34 mouse cellular contexts compared by ENCODE assay signal in the genomic region with DNA sequence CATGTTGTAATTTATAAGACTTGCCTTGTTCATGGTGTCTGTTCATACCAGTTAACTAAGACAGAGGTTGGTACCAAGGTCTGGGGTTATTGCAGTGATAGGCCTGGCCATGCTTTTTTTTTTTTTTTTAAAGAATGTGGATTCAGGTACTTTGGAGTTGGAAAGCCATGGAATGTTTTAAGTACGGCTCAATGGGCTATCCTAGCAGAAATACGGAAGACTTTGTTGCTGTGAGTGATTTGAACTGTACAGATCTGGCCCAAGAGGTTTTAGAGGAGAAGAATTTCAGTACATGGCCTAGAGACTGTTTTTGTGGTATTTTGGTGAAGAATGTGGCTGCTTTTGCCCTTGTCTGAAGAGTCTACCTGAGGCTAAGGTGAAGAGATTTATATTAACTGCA.
"Had no signal": no experiment of that assay in that cellular context is flagged by ENCODE, and none has a peak within 500 bp of the region (broad histone marks: within the 10 kb centered on the region; RNA-seq: fewer than 3 reads in every experiment).

No protein-coding gene starts in this region.

- H3K4me3 ChIP-seq: heart, embryonic 10.5 days; heart, embryonic 12.5 days; heart, embryonic 13.5 days; heart, embryonic 15.5 days; hindbrain, embryonic 10.5 days; hindbrain, embryonic 12.5 days; hindbrain, embryonic 13.5 days; hindbrain, embryonic 15.5 days; intestine, embryonic 15.5 days; kidney, embryonic 15.5 days; layer of hippocampus, adult 2 months had no signal

- H3K27ac ChIP-seq: heart, embryonic 10.5 days; heart, embryonic 13.5 days; heart, embryonic 15.5 days; hindbrain, embryonic 10.5 days; hindbrain, embryonic 12.5 days; hindbrain, embryonic 13.5 days; hindbrain, embryonic 14.5 days; hindbrain, embryonic 15.5 days; hindbrain, postnatal 0 days; intestine, embryonic 15.5 days; kidney, embryonic 15.5 days; kidney, postnatal 0 days; layer of hippocampus, adult 2 months had no signal

- H3K4me1 ChIP-seq: heart, embryonic 10.5 days; heart, embryonic 12.5 days; heart, embryonic 15.5 days; hindbrain, embryonic 12.5 days; hindbrain, embryonic 13.5 days; hindbrain, embryonic 15.5 days; intestine, embryonic 15.5 days; kidney, embryonic 15.5 days had no signal

- H3K36me3 ChIP-seq: hindbrain, embryonic 12.5 days; hindbrain, embryonic 13.5 days; hindbrain, embryonic 15.5 days; intestine, embryonic 15.5 days had no signal

- H3K9ac ChIP-seq: heart, embryonic 12.5 days; heart, embryonic 13.5 days; heart, embryonic 15.5 days; hindbrain, embryonic 12.5 days; hindbrain, embryonic 13.5 days; hindbrain, embryonic 14.5 days; hindbrain, embryonic 15.5 days; intestine, embryonic 15.5 days; kidney, embryonic 15.5 days had no signal

- H3K27me3 ChIP-seq: heart, embryonic 12.5 days; heart, embryonic 13.5 days; heart, embryonic 15.5 days; hindbrain, embryonic 12.5 days; hindbrain, embryonic 13.5 days; hindbrain, embryonic 15.5 days; intestine, embryonic 15.5 days; kidney, embryonic 15.5 days had no signal

- H3K4me2 ChIP-seq: heart, embryonic 11.5 days; heart, embryonic 12.5 days; heart, embryonic 13.5 days; heart, embryonic 15.5 days; hindbrain, embryonic 12.5 days; hindbrain, embryonic 13.5 days; hindbrain, embryonic 14.5 days; hindbrain, embryonic 15.5 days; intestine, embryonic 15.5 days; kidney, embryonic 15.5 days had no signal

- ATAC-seq: hindbrain, embryonic 16.5 days; hindbrain, postnatal 0 days; inflammation-experienced regulatory T-cells, adult 6 months; intestine, embryonic 15.5 days; intestine, embryonic 16.5 days; intestine, postnatal 0 days had no signal

- H3K9me3 ChIP-seq: heart, embryonic 10.5 days; heart, embryonic 12.5 days; heart, embryonic 15.5 days; hindbrain, embryonic 12.5 days; hindbrain, embryonic 13.5 days; hindbrain, embryonic 15.5 days; intestine, embryonic 15.5 days; kidney, embryonic 15.5 days had no signal

- DNase-seq: heart, postnatal 10 days; heart, postnatal 14 days; heart, postnatal 36 days; heart, postnatal 4 days; kidney, adult 11 months; kidney, adult 18-20 months; kidney, adult 8-10 months; kidney, adult 9 months; kidney, postnatal 10 days; kidney, postnatal 14 days; kidney, postnatal 25 days; kidney, postnatal 36 days; kidney, postnatal 4 days; layer of hippocampus, adult 9-11 months; layer of hippocampus, postnatal 36 days had no signal
